In genomic region chr11:3382602-3383594, GRCm38 (mm10) we compare ENCODE assay signal across 11 mouse cellular contexts. TPM values are rescaled to one million over a fixed set of nuclear protein-coding genes. Genes with fewer than 3 reads are reported as not detected.
DNase-seq lines count a peak whose midpoint lies in the region; ATAC-seq and TF ChIP-seq lines count a peak whose summit lies in the region.
"Had no signal": no experiment of that assay in that cellular context is flagged by ENCODE, and none has a peak within 500 bp of the region (broad histone marks: within the 10 kb centered on the region; RNA-seq: fewer than 3 reads in every experiment).

No protein-coding gene starts in this region.

- peak overlapping the region; percentile 11; the same call in 1 of the 2 replicates for H3K27ac ChIP-seq in forebrain, embryonic 12.5 days
- no peak overlapping the region for H3K27ac ChIP-seq in forebrain, postnatal 0 days (ENCODE audit: low read depth, low read length)
- no peak overlapping the region for H3K27ac ChIP-seq in lung, postnatal 0 days (ENCODE audit: low read length)
- H3K27ac ChIP-seq: hindbrain, embryonic 12.5 days had no signal

- no peaks in the 10 kb centered on the region for H3K4me1 ChIP-seq in forebrain, embryonic 12.5 days
- no peaks in the 10 kb centered on the region for H3K4me1 ChIP-seq in forebrain, postnatal 0 days (ENCODE audit: insufficient read depth)
- H3K4me1 ChIP-seq in lung, postnatal 0 days (ENCODE audit: insufficient read depth, low read depth, low read length): no peaks in the 10 kb centered on the region
- H3K4me1 ChIP-seq in lung, adult 2 months (ENCODE audit: control insufficient read depth, insufficient read depth, low read length): peaks cover 15% of the 10 kb centered on the region

- no peaks in the 10 kb centered on the region for H3K9me3 ChIP-seq in forebrain, embryonic 12.5 days
- H3K9me3 ChIP-seq in forebrain, postnatal 0 days (ENCODE audit: low read length): no peaks in the 10 kb centered on the region
- no peaks in the 10 kb centered on the region for H3K9me3 ChIP-seq in lung, postnatal 0 days (ENCODE audit: low read length)
- H3K9me3 ChIP-seq: hindbrain, embryonic 12.5 days had no signal

- ATAC-seq in forebrain, embryonic 12.5 days (ENCODE audit: low FRiP score): no peak
- no peak for ATAC-seq in forebrain, postnatal 0 days
- no peak for ATAC-seq in lung, postnatal 0 days
- ATAC-seq: midbrain, embryonic 16.5 days had no signal

- WGBS in forebrain, embryonic 12.5 days: 63% methylated on average over 5 of the region's 5 CpGs
- 60% methylated on average over 5 of the region's 5 CpGs for WGBS in forebrain, postnatal 0 days
- WGBS in lung, postnatal 0 days: 83% methylated on average over 5 of the region's 5 CpGs
- WGBS in lung, adult 2 months: 83% methylated on average over 5 of the region's 5 CpGs

- no peak overlapping the region for H3K4me3 ChIP-seq in forebrain, embryonic 12.5 days (replicated peaks)
- H3K4me3 ChIP-seq in forebrain, postnatal 0 days (ENCODE audit: low read depth, low read length): no peak overlapping the region
- no peak overlapping the region for H3K4me3 ChIP-seq in lung, postnatal 0 days (ENCODE audit: low read depth, low read length)
- no peak overlapping the region for H3K4me3 ChIP-seq in lung, adult 2 months (replicated peaks; ENCODE audit: extremely low read depth, low read depth, low read length)
- H3K4me3 ChIP-seq: hindbrain, embryonic 12.5 days had no signal

- TF ChIP-seq CTCF in forebrain, postnatal 0 days (IDR thresholded peaks at IDR 0.05; ENCODE audit: low read depth): no peak
- peak; percentile 35 for TF ChIP-seq CTCF in lung, postnatal 0 days (IDR thresholded peaks at IDR 0.05)
- no peak for TF ChIP-seq CTCF in lung, adult 2 months (IDR thresholded peaks at IDR 0.05; ENCODE audit: insufficient read depth, low read length)

- no peak for TF ChIP-seq EP300 in lung, postnatal 0 days (IDR thresholded peaks at IDR 0.05)

- DNase-seq in forebrain, postnatal 0 days: no peak
- no peak for DNase-seq in lung, postnatal 0 days (ENCODE audit: low spot score)
- no peak for DNase-seq in lung, adult 2 months
- peak; percentile 31 for DNase-seq in NIH3T3 (ENCODE audit: low read depth)
- DNase-seq in monocyte, adult 2 months (ENCODE audit: low read depth in 1 of 2, low spot score in 2 of 2): peak; percentile 10 to 24
- no peak for DNase-seq in spleen, postnatal 14 days (ENCODE audit: low spot score in 2 of 2)
- no peak for DNase-seq in frontal cortex, postnatal 25 days (ENCODE audit: low spot score in 2 of 2)
- DNase-seq: right cerebral cortex, postnatal 14 days had no signal

- H3K9ac ChIP-seq in forebrain, embryonic 12.5 days: no peak overlapping the region
- no peak overlapping the region for H3K9ac ChIP-seq in forebrain, postnatal 0 days
- no peak overlapping the region for H3K9ac ChIP-seq in lung, postnatal 0 days (replicated peaks; ENCODE audit: low read depth)
- H3K9ac ChIP-seq: hindbrain, embryonic 12.5 days had no signal

- H3K36me3 ChIP-seq in forebrain, embryonic 12.5 days (replicated peaks): 0 out of 2 replicates have a peak, but pooled peaks cover 11% of the 10 kb centered on the region
- H3K36me3 ChIP-seq in forebrain, postnatal 0 days (ENCODE audit: insufficient read depth): no peaks in the 10 kb centered on the region
- H3K36me3 ChIP-seq in lung, postnatal 0 days (ENCODE audit: insufficient read depth, low read length): no peaks in the 10 kb centered on the region

- TF ChIP-seq POLR2A in lung, adult 2 months (IDR thresholded peaks at IDR 0.05; ENCODE audit: borderline replicate concordance, extremely low read depth, low read depth, low read length): no peak

- H3K27me3 ChIP-seq in forebrain, embryonic 12.5 days: no peaks in the 10 kb centered on the region
- H3K27me3 ChIP-seq in forebrain, postnatal 0 days (ENCODE audit: insufficient read depth, low read length): no peaks in the 10 kb centered on the region
- no peaks in the 10 kb centered on the region for H3K27me3 ChIP-seq in lung, postnatal 0 days (replicated peaks; ENCODE audit: insufficient read depth, low read length)
- H3K27me3 ChIP-seq: hindbrain, embryonic 12.5 days had no signal

- no peak overlapping the region for H3K4me2 ChIP-seq in forebrain, embryonic 12.5 days
- H3K4me2 ChIP-seq in forebrain, postnatal 0 days (ENCODE audit: low read depth): no peak overlapping the region
- no peak overlapping the region for H3K4me2 ChIP-seq in lung, postnatal 0 days (replicated peaks; ENCODE audit: low read depth, low read length)
- H3K4me2 ChIP-seq: hindbrain, embryonic 12.5 days had no signal

RNA-seq across cellular contexts. Expression of gene Limk2, which starts 26.1 kb away (rescaled TPM):
- 79.4 and 79.8 TPM in 2 replicates for polyA plus RNA-seq in forebrain, embryonic 12.5 days (2016; fragmentation: Nextera tagmentation; extraction: Ambion mirVana)
- total RNA-seq in forebrain, postnatal 0 days (2014; rRNA removed): 148 and 173 TPM in 2 replicates
- 87.7 and 98.6 TPM in 2 replicates for polyA plus RNA-seq in forebrain, postnatal 0 days (2015; fragmentation: Nextera tagmentation; extraction: Ambion mirVana)
- polyA plus RNA-seq in lung, postnatal 0 days (2015; fragmentation: Nextera tagmentation; extraction: Ambion mirVana): 57.2 and 62.0 TPM in 2 replicates
- 94.3 and 142 TPM in 2 replicates for polyA plus RNA-seq in lung, adult 2 months (2012; rRNA removed)

RNA-seq across cellular contexts. Expression of gene Pik3ip1, which starts 52.7 kb away (rescaled TPM):
- polyA plus RNA-seq in forebrain, embryonic 12.5 days (2016; fragmentation: Nextera tagmentation; extraction: Ambion mirVana): 12.8 and 13.3 TPM in 2 replicates
- total RNA-seq in forebrain, postnatal 0 days (2014; rRNA removed): 36.2 and 47.8 TPM in 2 replicates
- polyA plus RNA-seq in forebrain, postnatal 0 days (2015; fragmentation: Nextera tagmentation; extraction: Ambion mirVana): 30.3 and 37.3 TPM in 2 replicates
- 22.7 and 25.5 TPM in 2 replicates for polyA plus RNA-seq in lung, postnatal 0 days (2015; fragmentation: Nextera tagmentation; extraction: Ambion mirVana)
- polyA plus RNA-seq in lung, adult 2 months (2012; rRNA removed): 23.2 and 38.3 TPM in 2 replicates

Comparison
In these comparisons a context has a peak if more than half of its experiments do, and no peak if none do; other contexts are left out.
1. DNase-seq: peak in NIH3T3 (single experiment) and monocyte, adult 2 months (2 of 2); none in forebrain, postnatal 0 days (single experiment), lung, postnatal 0 days (single experiment), lung, adult 2 months (single experiment), spleen, postnatal 14 days (0 of 2) and frontal cortex, postnatal 25 days (0 of 2).